Mouse (Mus musculus): ENCODE data around the gene Phf24. TPM values are rescaled to one million over a fixed set of nuclear protein-coding genes. Genes with fewer than 3 reads are reported as not detected.

Phf24 gene
- total and polyA plus RNA-seq, 3 experiments: not detected

- TF ChIP-seq ZMIZ1 (IDR thresholded peaks at IDR 0.05; ENCODE audit: low read depth, low read length) (no peak), POLR2AphosphoS2 (IDR thresholded peaks at IDR 0.05; ENCODE audit: low read depth, low read length) (no peak), CHD1 (IDR thresholded peaks at IDR 0.05; ENCODE audit: low read depth, low read length) (no peak), MYC (IDR thresholded peaks at IDR 0.05; ENCODE audit: low read depth, low read length) (no peak), ZC3H11A (IDR thresholded peaks at IDR 0.05; ENCODE audit: low read depth, low read length) (no peak), MAZ (IDR thresholded peaks at IDR 0.05; ENCODE audit: low read depth, low read length) (no peak), ZNF384 (IDR thresholded peaks at IDR 0.05; ENCODE audit: low read depth, low read length) (no peak), IRF4 (IDR thresholded peaks at IDR 0.05; ENCODE audit: low read depth, low read length) (no peak), EP300 (IDR thresholded peaks at IDR 0.05; ENCODE audit: low read length) (no peak), CTCF (conservative IDR thresholded peaks at IDR 0.05 in 1 of 2, IDR thresholded peaks at IDR 0.05 in 1 of 2; ENCODE audit: low read depth in 2 of 2, low read length in 2 of 2) (no peak)
- H3K27ac ChIP-seq (ENCODE audit: insufficient read depth, low read depth): no peak overlapping the region
- no peak for DNase-seq (ENCODE audit: extremely low read depth)
- H3K36me3 ChIP-seq (replicated peaks in 1 of 2; ENCODE audit: control insufficient read depth in 1 of 2, insufficient read depth in 1 of 2, low read length in 1 of 2): no peaks in the 10 kb centered on the region
- H3K9ac ChIP-seq (ENCODE audit: insufficient read depth, low read depth): no peak overlapping the region
- no peak overlapping the region for H3K4me2 ChIP-seq (ENCODE audit: insufficient read depth, low read depth, poor library complexity, severe bottlenecking)
- no peaks in the 10 kb centered on the region for H3K9me3 ChIP-seq (replicated peaks; ENCODE audit: low read length)
- H3K27me3 ChIP-seq (replicated peaks): peaks cover 32% of the 10 kb centered on the region
- no peaks in the 10 kb centered on the region for H3K4me1 ChIP-seq (ENCODE audit: control insufficient read depth in 1 of 2, insufficient read depth in 2 of 2)
- in situ Hi-C loops (cut with MboI; ENCODE audit: low pct_ligation_motif_present, low pct_unique_long_range_greater_than_20kb, low sequenced_read_pairs): no loop called here
- no peak overlapping the region for H3K4me3 ChIP-seq (replicated peaks in 1 of 3; ENCODE audit: low read depth in 2 of 3, low read length in 2 of 3, poor library complexity in 1 of 3)
- dilution Hi-C loops (cut with MboI; ENCODE audit: extremely low pct_ligation_motif_present, extremely low pct_unique_long_range_greater_than_20kb, low sequenced_read_pairs): no loop called here
- no peaks in the 10 kb centered on the region for H3K79me2 ChIP-seq (replicated peaks; ENCODE audit: control insufficient read depth, extremely low read depth, insufficient read depth, poor library complexity, severe bottlenecking)
Observed at GRCm38 (mm10) chr4:42886926-42887325, 29.5 kb upstream of the Phf24 start.

- in situ Hi-C loops (cut with MboI; ENCODE audit: low pct_ligation_motif_present, low pct_unique_long_range_greater_than_20kb, low sequenced_read_pairs): no loop called here
- Histone ChIP-seq H3K4me2 (ENCODE audit: insufficient read depth, low read depth, poor library complexity, severe bottlenecking) (no peak overlapping the region), H3K9ac (ENCODE audit: insufficient read depth, low read depth) (no peak overlapping the region), H3K27ac (ENCODE audit: insufficient read depth, low read depth) (no peak overlapping the region), H3K9me3 (replicated peaks; ENCODE audit: low read length) (peaks cover 3% of the 10 kb centered on the region), H3K36me3 (replicated peaks in 1 of 2; ENCODE audit: control insufficient read depth in 1 of 2, insufficient read depth in 1 of 2, low read length in 1 of 2) (no peaks in the 10 kb centered on the region), H3K4me1 (ENCODE audit: control insufficient read depth in 1 of 2, insufficient read depth in 2 of 2) (no peaks in the 10 kb centered on the region), H3K4me3 (replicated peaks in 1 of 3; ENCODE audit: low read depth in 2 of 3, low read length in 2 of 3, poor library complexity in 1 of 3) (no peak overlapping the region), H3K79me2 (replicated peaks; ENCODE audit: control insufficient read depth, extremely low read depth, insufficient read depth, poor library complexity, severe bottlenecking) (no peaks in the 10 kb centered on the region), H3K27me3 (replicated peaks) (peaks cover 27% of the 10 kb centered on the region)
- TF ChIP-seq USF1 (IDR thresholded peaks at IDR 0.05; ENCODE audit: low read depth, low read length): no peak
- TF ChIP-seq MAX (IDR thresholded peaks at IDR 0.05; ENCODE audit: low read length): no peak
- no peak for TF ChIP-seq POLR2A (IDR thresholded peaks at IDR 0.05; ENCODE audit: low read depth, low read length)
- TF ChIP-seq RCOR1 (conservative IDR thresholded peaks at IDR 0.05; ENCODE audit: low read depth, low read length): no peak
- TF ChIP-seq MAFK (IDR thresholded peaks at IDR 0.05; ENCODE audit: insufficient replicate concordance, low read length): no peak
- TF ChIP-seq SIN3A (IDR thresholded peaks at IDR 0.05; ENCODE audit: low read length): no peak
- TF ChIP-seq TCF12 (IDR thresholded peaks at IDR 0.05; ENCODE audit: low read depth, low read length): no peak
- TF ChIP-seq PAX5 (IDR thresholded peaks at IDR 0.05; ENCODE audit: low read length): no peak
- no peak for TF ChIP-seq CHD1 (IDR thresholded peaks at IDR 0.05; ENCODE audit: low read depth, low read length)
- TF ChIP-seq JUND (conservative IDR thresholded peaks at IDR 0.05; ENCODE audit: low read depth, low read length): no peak
- dilution Hi-C loops (cut with MboI; ENCODE audit: extremely low pct_ligation_motif_present, extremely low pct_unique_long_range_greater_than_20kb, low sequenced_read_pairs): no loop called here
- no peak for DNase-seq (ENCODE audit: extremely low read depth)
Observed at GRCm38 (mm10) chr4:42888806-42889205, 27.7 kb upstream of the Phf24 start.

Measured in CH12.LX (cell line).